Mouse (Mus musculus) adrenal gland, adult (tissue): ENCODE measurements around the gene Gm20696.

ENCODE experiments used
- DNase-seq, 2 experiments: peaks; one replicate each; pipeline ENCODE4 v3.0.0; 2022 to 2023; ENCODE audit warnings: low spot score in 1 of 2; ENCODE audit not compliant: inconsistent age in 2 of 2

The Gm20696 gene

DNA sequence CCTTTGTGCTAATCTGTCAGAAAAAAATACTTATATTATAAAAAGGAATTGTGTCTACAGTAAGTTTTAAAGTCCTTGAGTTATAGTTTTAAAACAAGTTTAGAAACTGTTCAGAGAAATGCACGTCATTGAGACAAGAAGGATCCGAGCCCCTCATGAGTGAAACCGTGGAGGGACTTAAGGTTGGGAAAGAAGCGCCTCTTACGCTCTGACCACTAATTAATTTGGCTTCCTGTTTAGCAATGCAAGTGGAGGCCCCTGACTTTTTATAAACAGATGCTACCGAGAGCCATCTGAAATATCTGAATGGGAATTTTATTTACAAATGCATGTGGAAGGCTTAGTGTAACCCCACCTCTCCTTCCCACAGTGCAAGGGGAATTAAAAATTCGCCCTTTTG is 41.3 kb downstream of the Gm20696 start:
- no peak for DNase-seq

DNA sequence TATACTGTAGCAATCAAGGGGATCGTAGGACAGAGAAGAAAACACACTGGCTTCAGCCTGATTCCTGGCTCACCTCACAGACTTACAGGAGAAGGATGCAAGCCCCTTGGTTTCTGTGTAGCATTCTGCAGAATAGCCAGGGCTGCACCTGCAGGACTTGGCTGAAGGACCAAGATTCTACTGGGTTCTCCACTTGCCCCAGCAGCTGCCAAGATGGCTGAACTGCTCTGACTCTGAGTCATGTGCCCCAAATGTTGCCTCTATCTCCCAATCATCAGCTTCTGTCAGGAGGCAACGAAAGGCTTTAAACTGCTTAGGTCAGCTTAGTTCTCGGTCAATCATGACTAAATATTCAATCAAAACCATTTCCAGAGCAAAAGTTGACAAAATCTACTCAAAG is 42.1 kb downstream of the Gm20696 start:
- DNase-seq = no peak

DNA sequence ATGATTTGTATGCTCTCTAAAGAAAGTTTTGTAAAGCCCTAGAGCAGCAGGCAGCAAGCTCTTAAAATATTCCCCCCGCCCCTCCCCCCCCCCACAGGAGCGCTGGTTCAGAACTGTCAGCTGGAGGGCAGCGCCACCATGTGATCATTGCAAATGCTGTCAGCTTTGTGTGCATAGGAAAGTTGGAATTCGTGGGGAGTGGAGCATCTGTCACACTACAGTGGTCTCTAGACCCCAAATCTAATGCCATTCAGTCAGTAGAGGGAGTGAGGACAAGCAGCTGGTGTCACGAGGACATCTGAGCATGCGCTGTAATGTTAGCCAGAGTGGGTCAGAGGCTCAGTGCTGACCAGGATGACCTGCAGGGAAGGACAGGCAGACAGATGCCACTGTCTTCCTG is 43.0 kb downstream of the Gm20696 start:
- peak in 1 of 2 experiments; percentile 44 for DNase-seq

DNA sequence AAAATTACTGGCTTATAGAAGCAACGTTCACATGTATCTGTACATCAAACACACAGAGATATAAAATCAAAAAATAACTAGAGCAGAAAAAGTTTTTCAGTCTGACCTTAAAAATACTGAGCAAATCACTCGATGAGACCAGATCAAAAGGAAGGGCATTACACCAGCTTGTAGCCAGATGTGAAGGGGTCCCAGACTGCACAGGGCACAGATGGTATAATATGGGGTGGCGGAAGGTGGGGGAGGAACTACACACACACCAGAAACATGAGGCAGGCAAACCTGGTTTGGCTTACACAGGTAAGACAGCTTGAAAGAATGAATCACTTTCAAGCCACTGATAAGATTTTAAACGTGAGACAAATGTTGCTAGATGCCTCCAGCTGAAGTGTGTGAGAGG is 45.4 kb downstream of the Gm20696 start:
- DNase-seq = no peak

DNA sequence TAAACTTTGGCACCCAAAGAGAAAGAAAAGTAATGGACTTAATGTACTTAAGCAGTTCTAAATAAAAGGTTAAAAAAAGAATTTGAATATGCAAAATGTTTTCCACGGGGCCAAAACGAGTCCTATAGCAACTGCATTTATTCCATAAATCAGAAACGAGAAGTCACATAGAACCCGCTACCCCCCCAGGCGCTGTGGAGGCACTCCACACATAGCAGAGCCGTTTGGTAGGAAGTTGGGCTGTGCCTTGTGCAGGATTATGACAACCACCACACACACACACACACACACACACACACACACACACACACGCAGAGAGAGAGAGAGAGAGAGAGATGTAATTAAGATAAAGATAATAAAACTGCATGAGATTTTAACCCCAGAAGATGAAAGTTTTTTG is 46.1 kb downstream of the Gm20696 start:
- no peak for DNase-seq

DNA sequence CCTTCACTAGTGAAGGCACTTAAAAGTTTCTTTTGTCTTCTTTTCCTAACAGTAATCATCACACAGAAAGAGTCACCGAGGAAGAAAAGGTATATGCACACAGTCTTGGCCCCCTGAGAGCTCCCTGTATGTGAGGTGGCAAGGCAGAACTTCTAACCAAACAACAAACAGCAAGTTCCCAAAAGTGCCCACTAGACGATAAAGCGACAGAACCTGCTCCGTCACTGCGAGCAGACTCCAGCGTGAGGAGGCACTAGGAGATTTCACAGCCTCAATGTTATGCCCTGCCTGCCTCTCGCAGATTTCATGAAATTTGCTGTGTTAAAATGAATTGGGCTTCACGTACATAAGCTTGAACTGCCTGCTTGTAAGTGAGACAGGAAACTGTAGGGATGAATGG is 46.6 kb downstream of the Gm20696 start:
- no peak for DNase-seq

DNA sequence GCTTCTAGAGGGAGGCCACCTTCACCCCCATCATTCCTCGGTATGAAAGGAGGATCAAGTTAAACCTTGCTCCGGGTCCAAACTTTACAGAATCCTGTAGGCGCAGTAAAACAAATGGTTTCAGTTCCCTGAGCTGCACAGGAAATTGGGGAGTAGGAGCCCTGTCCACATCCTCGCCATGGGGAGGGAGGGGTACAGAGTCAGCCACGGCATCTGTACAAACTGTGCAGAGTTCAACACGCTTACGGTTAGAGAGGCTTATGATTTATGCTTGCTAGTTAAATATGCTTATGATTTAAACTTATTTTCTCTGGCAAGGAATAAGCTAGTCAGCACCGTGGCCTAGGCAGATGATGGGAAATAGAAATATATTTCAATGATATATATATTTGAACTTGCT is 47.1 kb downstream of the Gm20696 start:
- DNase-seq = no peak

DNA sequence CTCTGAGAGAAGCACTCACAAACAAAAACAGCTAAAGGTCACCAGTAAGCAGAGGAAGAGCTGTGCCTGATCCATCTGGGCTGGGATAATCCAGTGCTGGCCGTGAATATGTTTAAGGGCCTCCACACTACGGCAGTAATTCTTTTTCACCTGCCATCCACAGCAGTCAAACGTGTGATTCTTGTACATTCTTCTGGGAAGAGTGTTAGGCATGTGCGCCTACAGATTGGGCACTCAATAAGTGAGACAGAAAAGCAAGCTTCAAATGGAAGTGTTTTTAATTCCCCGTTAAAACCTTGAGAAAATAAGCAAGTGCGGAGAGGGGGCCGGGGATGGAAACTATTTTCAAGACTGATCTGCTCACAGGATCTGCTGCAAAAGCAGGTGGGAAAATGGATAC is 48.7 kb downstream of the Gm20696 start:
- DNase-seq = no peak

DNA sequence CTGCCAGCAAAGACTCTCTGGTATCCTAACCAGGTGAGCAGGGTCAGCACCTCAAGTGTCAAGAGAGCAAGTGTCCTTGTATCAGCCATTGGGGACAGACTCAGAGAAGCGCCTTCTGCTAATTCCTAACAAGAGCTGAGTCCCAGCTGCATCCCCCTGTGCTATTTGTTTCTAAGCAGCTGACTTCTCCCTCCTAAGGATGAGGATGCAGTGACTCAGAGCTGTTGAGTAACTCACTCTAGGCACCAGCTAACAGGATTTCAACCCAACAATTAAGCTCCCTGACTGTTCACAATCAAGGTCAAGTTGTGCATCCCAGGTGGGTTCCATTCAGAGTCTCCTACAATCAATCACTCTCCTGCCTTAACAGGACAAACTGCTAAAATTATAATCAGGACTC is 49.2 kb downstream of the Gm20696 start:
- DNase-seq = no peak

DNA sequence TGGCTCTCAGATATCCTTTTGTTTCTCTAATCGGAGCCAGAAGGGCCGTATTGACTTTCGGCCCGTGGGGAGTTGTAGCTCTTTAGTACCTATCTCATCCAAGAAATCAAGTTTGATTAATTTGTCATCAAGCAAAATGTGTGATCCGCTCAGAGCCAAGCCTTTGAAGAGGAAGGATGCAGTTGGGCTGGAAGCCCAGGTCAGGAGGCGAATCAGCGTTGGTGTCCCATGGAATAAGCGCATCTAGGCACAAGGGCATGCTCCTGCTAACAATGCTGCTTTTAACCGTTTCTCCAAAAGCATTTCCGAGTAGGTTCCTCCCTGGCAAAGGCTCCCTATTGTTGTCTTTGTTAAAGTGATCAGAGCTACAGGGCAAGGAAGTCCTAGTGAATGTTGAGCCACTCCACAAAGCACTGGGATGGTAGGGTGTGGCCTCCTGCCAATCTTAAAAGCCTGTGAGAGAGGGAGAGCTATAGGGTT is 51.3 kb downstream of the Gm20696 start:
- DNase-seq = peak in 1 of 2 experiments; percentile 37

DNA sequence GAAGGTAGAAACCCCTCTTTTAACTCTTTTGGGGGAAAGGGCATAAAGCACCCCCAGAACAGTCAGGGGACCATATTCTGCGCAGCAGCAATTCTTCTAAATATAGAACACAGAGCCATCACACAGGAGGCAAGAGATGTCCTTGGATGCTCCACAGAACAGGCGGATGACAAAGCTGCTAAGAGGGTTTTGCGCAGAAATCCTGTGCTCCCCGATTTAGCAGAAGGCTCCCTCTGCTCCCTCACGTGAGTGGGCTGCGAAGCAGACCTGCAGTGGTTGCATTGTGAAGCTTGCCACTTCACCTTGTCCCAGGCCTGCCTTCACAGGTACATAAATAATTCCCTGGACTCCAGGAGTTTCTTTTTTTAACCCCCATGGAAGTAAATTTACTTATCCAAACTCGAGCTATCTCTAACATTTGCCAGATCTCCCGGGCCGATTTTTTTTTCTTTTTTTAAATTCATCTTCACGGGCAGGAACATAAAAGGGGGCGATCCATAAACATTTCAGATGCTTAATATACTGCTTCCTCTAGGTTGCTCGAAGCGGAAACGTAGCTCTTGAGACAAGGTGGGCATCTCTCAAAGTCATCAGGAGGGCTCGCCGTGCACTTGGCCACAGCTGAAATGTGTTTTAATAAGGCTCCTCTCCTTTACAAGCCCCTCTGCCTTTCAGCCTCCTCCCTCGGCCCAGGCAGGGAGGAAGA is 51.9 kb downstream of the Gm20696 start:
- no peak for DNase-seq

DNA sequence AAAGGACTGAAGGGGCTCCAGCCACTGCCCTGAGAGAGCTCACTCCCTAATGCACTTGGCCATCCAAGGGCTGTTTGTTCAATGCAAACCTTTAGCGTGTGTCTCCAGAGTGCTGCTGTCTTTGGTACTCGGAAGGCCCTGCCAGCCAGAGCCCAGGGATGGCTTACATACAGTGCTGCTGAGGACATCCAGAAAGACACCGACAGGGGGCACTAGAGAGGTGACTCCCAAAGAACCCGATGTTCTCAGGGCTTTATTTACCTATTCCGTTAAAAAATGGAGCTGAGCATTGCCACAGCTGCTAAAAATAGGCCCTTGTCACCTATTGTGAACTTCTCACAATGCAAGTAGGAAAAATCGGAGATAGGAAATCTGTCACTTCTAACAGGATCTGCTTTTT is 54.7 kb downstream of the Gm20696 start:
- DNase-seq = no peak

DNA sequence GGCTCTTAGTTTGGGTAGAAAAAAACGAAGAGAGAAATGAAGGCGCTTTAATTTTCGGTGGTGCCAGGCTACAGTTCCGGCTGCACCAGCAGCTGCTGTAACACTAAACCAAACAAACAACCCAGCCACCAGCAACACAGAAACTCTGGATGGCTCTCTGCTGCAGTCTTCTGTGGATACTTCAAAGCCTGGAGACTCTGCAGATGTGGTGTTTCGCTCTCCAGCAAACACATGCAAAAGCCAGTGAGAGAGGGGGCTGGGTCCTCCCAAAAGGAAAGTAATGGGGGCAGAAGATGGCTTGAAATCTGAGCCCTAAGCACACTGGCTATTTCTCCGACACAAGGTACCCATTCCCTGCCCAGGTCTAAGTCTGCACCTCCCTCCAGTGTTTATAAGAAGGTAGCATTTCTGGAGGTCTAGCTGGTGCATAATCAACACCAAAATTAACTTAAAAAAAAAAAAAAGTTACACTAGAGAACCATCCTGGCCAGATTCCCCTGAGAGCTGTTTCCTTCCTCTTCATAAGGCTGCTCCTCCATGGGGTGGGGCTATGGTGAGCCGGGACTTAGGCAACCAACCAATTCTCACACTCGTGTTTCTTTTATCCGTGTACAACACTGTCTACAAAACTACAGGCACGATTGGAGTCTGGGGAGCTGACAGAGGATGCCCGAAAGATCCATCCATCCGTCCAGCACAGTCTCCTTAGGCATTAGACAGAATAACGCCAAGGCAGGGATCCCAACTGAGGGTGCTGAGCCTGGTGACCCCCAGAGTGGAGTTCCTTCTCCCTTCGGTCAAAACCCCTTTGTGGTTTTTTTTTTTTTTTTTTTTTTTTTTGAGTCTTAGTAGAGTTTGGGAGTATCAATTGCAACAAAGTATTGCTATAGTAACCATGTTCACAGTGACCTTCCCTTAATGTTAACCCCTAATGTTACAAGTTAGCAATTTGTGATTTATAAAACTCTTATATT is 55.9 kb downstream of the Gm20696 start:
- no peak for DNase-seq

DNA sequence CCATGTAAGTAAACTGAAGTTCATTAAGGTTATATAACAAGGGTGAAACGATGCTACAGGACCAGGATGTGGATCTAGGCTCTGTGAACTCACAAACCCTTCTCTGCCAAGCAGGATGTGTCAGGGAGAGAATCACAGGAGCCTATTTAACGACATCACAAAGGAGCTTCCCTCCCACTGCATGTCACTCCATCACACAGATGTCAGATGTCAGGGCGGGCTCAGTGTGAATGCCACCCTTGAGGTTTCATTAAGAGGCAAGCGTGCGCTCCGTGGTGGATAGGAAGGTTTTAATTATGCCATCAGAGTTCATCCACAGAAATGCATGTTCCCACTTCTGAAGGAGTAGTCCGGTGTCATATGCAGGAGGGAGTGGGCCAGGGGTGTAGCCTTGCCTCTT is 60.5 kb downstream of the Gm20696 start:
- no peak for DNase-seq

DNA sequence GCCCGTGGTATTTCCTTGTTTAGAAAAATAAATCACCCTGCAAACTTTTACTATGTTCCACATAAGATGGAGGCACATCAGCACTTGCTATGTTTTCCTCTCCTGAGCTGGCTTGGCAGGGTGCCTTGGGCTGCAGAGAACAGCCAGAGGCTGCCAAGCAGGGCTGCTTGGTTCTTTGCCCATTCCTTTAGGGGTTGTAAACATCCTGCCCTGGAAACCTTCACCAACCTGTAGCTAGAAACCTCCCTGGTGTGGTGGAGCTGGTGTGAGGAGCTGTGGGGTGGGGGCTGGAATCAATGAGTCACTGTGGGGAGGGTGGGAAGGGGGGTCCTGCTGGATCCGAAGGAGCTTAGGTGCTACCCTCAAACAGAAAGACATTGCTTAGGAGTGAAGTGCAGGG is 61.8 kb downstream of the Gm20696 start:
- peak in 1 of 2 experiments; percentile 48 for DNase-seq

DNA sequence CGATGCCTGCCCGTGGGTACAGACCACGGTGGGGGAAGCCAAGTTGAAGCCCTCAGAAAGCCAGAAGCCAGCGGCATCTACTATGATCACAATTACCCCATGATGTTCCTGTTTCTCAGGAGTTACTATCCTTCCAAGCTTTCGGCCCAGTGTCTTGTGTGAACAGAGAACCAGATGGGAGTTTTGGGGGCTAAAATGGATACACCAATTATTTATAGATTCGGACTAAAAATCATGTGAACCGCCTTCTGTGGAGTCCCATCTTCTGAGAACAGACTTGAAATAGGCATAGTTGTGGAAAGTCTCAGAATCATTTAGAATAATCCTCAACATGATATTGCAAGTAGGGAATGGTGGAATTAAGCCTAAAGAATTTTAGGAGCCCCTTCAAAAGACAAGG is 64.2 kb downstream of the Gm20696 start:
- DNase-seq = no peak

DNA sequence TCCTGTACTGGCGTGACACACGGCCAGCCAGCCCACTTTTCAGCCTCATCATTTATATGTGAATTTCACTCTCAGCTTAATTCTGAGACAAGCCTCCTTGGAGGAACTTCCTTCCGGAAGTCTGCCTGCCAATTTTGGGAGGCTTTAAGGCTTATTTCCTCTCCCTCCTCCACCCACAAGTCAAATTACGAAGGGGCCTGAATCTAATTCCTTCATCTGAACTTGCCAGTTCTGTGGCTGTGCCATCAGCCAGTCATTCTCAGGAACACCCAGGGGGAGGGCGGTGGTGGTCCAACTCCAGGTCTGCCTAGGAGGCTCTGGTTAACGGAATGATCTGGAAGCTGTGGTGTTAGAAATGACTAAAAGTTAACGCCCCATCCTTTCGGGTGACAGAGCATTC is 65.7 kb downstream of the Gm20696 start:
- DNase-seq = no peak

DNA sequence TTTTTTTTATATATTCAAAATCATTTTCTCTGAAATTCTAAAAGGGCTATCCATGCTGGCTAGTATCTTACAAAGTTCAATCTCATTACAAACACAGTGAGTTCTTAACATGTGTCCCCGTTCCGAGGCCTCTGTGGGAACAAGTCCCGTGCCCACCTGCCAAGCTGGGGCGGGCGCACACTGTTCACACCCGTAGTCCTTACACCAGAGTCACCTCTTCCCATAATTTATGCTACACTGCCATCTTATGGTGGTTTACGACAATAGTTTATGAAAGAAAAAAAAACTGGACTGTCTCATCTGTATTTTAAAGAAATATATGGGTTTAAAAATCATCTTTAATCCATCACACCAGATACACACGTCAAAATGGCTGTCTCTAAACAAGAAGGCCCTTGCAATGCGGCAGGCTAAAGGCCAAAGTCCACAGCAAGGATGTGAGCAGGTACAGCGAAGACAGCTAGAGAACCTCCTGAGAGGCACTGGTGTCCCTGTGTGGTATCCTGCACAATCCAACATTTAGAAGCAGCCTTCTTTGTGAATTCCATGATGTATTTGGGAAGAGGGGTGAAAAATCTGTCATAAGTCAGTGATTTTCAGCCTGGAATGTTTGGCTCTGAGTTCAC is 66.3 kb downstream of the Gm20696 start:
- DNase-seq = peak; percentile 53 to 84

DNA sequence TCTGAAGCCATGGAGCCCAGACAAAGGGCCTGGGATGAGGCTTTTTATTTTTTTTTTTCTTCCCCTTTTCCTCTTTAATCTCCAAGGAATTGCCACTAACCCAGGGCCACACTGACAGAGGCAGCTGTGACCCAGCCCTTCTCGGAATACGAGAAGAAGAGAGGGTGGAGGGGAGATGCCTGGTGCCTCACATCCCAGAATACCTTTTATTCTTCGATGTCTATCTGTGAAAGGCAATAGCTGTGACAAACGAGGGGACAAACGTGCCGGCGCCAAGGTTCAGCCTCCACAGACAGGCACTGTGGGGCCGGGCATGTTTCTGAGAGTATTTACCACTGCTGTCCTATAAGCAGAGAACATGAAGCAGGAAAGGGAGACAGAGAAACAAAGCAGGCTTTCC is 66.9 kb downstream of the Gm20696 start:
- no peak for DNase-seq

DNA sequence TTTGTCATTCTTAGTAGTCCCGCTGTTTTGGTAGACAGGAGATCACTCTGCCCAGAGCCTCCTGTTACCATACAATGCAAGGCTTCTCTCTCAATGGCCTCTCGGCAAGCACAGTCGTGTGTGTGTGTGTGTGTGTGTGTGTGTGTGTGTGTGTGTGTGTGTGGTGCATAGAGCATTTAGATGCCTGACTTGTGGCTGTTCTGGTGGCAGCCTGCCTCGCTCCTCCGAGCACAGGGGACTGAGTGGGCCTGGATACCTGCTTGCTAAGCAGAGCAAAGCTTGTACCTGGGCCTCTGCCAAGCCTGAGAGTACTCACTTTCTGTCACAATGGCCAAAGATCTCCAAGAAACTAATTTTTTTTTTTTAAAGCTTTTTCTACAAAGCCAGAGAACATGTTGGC is 67.4 kb downstream of the Gm20696 start:
- DNase-seq = no peak

DNA sequence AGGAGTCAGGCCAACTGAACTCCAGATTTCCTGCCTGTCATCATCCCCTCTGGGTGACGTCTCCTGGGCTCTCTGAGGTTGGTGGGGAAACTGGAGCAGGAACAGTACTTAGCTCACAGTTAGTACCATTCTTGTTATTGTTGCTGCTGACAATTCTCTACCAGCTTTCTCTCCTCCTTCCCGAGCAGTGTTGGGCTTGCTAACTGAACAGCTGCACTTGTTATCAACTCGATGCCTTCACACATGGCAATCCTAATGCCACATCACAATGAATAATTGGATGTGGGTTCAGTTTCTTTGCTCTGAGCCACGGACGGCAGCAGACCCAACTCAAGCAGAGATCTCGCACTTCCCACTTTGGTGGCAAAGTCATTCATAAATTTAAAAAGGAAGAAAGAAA is 89.6 kb downstream of the Gm20696 start:
- no peak for DNase-seq

DNA sequence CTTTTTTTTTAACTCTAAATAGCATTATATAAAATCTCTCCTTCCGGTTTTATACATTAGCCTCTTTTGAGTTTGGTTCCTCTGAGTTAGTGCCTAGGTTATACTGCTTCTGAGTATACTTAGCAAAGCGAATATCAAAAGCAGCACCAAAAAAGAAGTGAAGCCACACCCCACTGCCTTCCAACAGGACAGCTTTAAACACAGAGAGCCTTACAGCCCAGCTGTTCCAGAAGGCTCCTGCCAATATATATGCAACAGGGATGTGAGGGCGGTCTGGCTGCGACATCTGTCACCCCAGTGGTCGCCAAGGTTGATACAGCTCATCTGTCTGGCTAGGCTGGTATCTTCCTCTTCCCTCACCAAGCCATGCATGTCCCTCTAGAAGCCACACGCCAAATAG is 91.0 kb downstream of the Gm20696 start:
- no peak for DNase-seq
